Mouse (Mus musculus) layer of hippocampus, postnatal 10 days (tissue): ENCODE data around the gene Rtl6. TPM values are rescaled to one million over a fixed set of nuclear protein-coding genes. Genes with fewer than 3 reads are reported as not detected.
A peak's percentile ranks its signal among the peaks of the same experiment; 100 is the strongest.

Experiments
- DNase-seq, 2 experiments: peaks; one replicate each; pipeline ENCODE4 v3.0.0; 2021; ENCODE audit warnings: low spot score in 2 of 2
- long read RNA-seq: library from polyadenylated mRNA; stranded (forward); transcript quantifications from one replicate; pipeline ENCODE4 v2.0.0, GENCODE M21; 2023
- total RNA-seq, 2 experiments: library from RNA; stranded (reverse); gene quantifications; 2 replicates each; pipeline ENCODE4 v1.2.3; 2021

Gene Rtl6
- total RNA-seq = 10 to 100 TPM; 60.6 to 65.2 TPM
- long read RNA-seq, full-length matches to known transcripts = 83 of 83 reads
- long read RNA-seq, partial matches to known transcripts = 0 of 83 reads
- long read RNA-seq, other reads (novel, unspliced or antisense) = 0 of 83 reads

DNA sequence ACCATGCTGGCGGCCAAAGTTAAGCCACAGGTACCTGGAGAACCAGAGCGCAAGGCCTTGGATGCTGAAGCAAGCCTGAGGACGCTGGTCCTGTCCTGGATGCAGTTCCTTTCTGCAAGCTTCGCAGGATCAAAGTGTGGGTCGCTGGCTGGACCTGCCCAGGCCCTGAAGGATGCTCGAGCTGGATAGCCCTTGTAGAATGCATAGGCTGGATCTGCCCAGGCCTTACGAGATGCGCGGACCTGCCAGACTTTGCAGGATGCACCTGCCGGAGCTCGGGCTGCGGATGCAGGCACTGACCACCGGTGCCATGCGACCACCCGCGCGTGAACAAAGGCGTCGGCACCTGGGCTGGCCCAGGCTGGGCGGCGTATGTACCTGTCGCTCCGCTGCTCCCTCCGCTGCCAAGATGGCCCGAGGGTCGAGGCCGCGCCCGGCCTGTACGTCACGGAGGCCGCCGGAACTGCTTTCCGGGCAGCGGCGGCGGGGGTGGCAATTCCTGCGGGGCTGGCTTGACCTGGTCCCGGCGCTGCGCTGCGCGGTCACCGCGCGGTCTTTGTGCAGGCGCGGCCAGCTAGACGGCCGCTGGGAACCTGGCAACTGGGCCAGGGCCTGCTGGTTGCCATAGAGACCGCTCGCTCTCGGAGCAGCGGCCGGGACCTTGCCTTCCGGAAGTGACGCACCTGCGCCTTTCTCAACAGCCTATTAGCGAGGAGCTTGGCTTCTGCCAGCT, at the start of gene Rtl6:
TSS of gene Rtl6 (minus strand) at position 635 of the 733 bp plus-strand sequence.
- peak; percentile 78 to 88 for DNase-seq

GRCm38 (mm10) chr15:84603267-84603963, 45.8 kb upstream of the Rtl6 start:
- no peak for DNase-seq

- no peak for DNase-seq
These were observed 43.5 kb upstream of the Rtl6 start for GRCm38 (mm10) chr15:84600977-84601595.

GRCm38 (mm10) chr15:84598911-84599310, 41.3 kb upstream of the Rtl6 start:
- DNase-seq = no peak

DNA sequence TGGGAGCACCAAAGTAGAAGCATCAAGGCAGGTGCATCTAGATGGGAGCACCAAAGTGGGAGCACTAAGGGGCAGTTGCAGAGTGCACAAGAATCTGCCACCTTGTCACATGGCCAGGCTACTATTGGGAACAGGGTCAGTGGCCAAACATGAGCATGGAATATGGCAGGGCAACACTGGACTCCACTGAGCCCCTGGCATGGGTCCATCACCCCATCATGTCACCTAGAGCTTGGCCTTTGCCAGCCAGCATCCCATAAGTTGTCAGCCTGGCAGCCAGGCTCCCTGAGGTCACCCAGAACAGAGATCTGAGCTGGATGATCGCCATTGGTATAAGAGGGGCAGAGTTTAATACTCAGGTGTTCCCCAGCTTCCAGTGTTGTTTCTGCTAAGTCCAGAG, 40.2 kb upstream of the Rtl6 start:
- DNase-seq = no peak

- no peak for DNase-seq
These were observed 39.4 kb upstream of the Rtl6 start for GRCm38 (mm10) chr15:84597021-84597420.

GRCm38 (mm10) chr15:84595241-84595945, 37.8 kb upstream of the Rtl6 start:
- DNase-seq = no peak

DNA sequence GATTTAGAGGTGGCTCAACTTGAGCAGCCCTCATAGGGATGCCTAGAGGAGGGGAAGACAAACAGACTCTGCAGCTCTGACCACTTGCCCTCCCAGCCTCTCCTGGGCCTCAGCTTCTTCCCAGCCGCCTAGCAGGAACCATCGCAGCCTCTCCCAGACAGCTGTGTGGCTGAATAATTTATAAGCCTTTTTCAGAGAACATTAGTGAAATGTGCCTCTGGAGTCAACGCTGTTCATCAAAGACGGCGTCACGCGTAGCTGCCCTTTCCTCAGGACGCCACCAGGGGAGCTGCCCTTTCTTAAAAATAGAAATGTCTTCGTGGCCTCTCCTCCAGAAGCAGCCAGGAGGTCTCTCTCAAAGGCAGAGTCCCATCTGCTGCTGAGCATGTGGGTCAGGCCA, 35.9 kb upstream of the Rtl6 start:
- no peak for DNase-seq

- DNase-seq = peak in 1 of 2 experiments; percentile 50
These were observed 34.6 kb upstream of the Rtl6 start for GRCm38 (mm10) chr15:84592240-84592639.

DNA sequence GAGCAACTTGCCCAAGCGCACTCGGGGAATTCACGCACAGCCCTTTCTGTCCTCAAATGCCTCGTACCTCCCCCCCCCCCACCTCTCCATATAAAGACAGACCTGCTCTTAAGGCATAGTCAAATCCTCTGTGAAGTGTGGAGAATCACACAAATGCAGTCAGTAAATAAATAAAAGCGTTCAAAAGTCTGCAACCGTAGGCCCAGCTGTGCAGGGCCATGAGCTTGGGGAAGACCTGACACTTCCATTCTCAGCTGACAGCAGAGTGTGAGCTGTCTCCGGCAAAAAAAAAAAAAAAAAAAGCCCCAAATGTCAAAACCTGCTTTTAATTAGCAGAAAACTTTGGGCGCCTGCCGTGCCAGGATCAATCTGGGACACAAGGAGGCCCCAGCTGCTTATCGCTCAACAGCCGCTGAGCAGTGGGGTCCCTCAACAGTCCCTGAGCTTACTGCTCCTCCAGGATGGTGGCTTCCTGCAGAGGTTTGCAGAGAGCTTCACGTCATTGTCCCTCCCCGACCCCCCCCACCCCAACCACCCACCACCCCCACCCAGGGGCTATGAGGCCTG, 34.0 kb upstream of the Rtl6 start:
- peak in 1 of 2 experiments; percentile 59 for DNase-seq

DNA sequence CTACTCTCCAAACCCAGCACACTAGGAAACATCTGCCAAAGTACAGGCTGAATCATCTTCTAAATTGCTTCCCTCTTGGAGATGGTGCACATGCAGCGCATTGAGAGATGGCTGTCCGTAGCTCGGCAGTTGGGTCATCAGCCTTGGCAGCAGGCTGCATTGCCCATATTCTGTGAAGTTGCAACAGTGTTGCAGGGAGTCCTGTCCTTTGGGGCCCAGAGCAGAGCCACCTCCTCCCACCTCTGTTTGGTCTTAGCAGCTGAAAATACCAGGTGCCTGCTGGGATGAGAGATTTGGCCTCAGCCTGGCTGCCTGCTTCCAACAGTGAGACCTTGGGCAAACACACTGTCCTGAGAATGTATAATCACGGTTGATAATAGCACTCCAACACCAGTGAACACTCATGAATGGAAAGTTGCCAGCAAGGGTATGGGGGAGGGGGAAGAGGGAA, 30.8 kb upstream of the Rtl6 start:
- DNase-seq = no peak

DNA sequence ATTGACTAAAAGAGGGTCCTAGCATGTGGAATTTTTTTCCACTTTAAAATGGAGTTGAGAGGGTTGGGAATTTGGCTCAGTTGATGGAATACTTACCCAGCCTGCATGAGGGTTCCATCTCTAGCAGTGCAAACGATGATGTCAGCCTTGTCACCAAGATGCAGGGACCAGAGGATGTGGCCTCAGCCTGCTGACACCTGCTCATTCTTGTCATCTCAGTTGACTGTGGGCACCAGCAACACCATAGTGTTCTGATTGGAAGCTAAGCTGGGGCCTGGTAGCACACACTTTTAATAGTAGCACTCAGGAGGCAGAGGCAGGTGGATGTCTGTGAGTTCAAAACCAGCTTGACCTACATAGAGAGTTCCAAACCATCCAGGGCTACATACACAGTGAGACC, 21.0 kb upstream of the Rtl6 start:
- DNase-seq = no peak

DNA sequence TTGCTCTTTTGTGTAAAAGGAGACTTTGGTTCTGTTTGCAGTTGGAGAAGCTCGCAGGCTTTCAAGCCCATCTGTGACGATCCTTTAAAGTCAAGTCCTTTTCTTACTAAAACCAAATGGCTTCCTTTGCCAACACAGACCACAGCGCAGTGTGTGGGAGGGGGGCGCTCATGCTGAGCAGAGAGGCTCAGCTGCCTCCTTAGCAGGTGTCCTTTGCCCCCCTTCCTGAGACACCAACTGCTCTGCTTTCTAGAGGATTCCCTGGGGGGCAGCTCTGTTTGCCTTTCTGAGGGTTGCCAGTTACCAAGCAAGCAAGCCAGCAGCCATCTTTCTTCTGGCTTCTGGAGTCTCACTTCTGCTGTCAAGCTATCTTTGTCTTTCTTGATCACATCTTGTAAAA, 19.4 kb upstream of the Rtl6 start:
- DNase-seq = no peak

DNA sequence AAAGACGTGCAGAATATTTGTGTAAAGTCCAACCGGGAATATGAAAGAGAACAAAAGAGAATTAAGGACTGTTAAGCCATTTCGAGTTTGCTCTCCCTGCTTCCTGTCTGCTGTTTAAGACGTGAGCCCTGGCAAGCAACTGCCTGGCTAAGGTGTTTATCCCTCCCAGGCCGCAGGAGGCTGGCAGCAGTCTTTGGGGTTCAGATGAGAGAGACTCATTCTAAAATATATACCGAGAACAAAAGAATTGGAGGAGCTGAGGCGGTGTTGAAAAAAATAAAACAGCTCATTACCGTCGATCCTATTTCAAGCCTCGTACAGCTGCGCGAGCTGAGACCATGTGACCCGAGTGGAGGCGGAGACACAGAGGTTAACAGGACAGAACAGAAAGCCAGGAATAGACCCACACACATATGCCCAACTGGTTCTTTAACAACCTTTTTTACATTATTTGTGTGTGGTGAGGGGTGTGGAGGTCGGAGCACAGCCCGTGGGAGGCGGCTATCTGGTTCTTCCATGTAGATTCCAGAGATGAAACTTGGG, 9.0 kb upstream of the Rtl6 start:
- no peak for DNase-seq

GRCm38 (mm10) chr15:84561501-84561900, 3.9 kb upstream of the Rtl6 start:
- peak; percentile 45 to 57 for DNase-seq

- DNase-seq = no peak
These were observed 949 bp downstream of the Rtl6 start for GRCm38 (mm10) chr15:84556674-84557073.

GRCm38 (mm10) chr15:84551065-84551464, 6.6 kb downstream of the Rtl6 start:
- no peak for DNase-seq

DNA sequence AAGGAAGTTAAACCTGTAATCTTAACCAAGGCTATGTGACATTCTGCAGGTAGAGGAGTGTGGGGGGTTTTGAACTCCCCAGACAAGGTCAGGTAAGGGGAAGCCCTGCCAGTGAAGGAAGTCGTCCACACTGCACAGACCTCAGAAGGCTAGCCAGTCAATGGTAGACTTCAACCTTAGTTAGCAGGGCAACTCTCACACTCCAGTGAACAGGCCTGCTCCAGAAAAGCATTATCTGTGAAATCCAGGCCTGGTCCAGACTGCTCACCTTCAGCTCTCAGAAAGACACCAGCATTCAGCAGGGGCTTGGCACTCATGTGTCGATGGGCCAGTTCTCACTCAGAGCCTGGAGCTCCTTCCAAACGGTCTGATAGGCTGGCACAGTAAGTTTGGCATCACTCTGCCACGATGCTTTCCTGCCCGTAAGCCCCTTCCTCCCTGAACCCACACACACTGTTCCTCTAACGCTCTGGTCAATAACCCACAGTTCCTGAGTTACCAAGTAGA, 8.3 kb downstream of the Rtl6 start:
- no peak for DNase-seq

DNA sequence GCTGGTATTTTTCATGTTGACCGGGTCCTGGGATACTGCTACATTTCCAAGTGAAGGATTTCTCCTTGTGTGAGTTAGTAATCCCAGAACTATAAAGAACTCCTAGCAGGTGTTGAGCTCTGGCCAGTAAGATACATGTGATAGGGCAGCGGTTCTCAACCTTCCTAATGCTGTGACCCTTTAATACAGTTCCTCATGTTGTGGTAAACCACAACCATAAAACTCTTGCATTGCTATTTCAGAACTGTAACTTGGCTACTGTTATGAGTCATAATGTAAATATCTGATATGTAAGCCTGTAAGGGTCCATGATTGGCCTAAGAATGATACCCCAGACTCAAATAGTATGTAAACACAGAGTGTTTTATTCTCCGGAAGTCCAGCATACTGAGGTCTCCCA, 11.6 kb downstream of the Rtl6 start:
- DNase-seq = no peak

GRCm38 (mm10) chr15:84541175-84541574, 16.4 kb downstream of the Rtl6 start:
- DNase-seq = no peak
